Mouse (Mus musculus) inflammation-experienced regulatory T-cells, adult 6 months (primary cell): ENCODE data around the gene Ly6g6d. TPM values are rescaled to one million over a fixed set of nuclear protein-coding genes. Genes with fewer than 3 reads are reported as not detected.
"Not testable (repeated sequence)": the region's sequence is repeated elsewhere in the genome, so short reads cannot be mapped to it uniquely, and the experiment has no call there.

Source experiments
- ATAC-seq: one replicate; pipeline ENCODE4 v1.8.0; 2017
- polyA plus RNA-seq, 3 experiments: library from polyadenylated mRNA; unstranded; fragments of 100-300 nt; shearing (Covaris generic); gene quantifications; one replicate each; pipeline ENCODE4 v1.2.1; 2017

Ly6g6d gene
- polyA plus RNA-seq, 3 experiments from 2014 or later = not detected

GRCm38 (mm10) chr17:35048149-35048931 is 29.5 kb downstream of the Ly6g6d start:
- ATAC-seq = peak; percentile 18

DNA sequence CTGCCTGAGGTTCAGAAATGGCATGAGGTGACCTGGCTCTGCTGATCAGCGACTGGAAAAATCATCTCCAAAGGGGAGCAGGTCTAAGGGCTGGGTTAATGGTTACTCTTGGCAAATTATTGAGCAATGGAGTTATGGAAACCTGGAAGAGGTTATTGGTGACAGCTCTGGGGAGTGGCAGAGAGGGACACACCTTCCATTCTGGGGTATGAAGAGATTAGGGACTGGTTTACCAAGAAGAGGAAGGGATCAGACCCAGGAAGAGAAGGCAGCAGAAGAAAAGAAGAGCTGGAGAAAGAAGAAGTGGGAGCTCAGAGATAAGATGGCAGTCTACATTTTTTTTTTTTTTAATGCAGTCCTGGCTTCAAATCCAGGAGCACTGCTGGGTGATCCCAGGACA is 30.2 kb downstream of the Ly6g6d start:
- ATAC-seq = no peak

- ATAC-seq = peak; percentile 87
These were observed 31.0 kb downstream of the Ly6g6d start, which contains the start of gene Msh5 for GRCm38 (mm10) chr17:35046681-35047455. Gene Msh5 (minus strand): TSS chr17:35046745.

GRCm38 (mm10) chr17:35045807-35046680 is 31.8 kb downstream of the Ly6g6d start:
- no peak for ATAC-seq

- no peak for ATAC-seq
These were observed 32.7 kb downstream of the Ly6g6d start for GRCm38 (mm10) chr17:35044904-35045806.

GRCm38 (mm10) chr17:35043794-35044193 is 34.1 kb downstream of the Ly6g6d start:
- ATAC-seq = no peak

DNA sequence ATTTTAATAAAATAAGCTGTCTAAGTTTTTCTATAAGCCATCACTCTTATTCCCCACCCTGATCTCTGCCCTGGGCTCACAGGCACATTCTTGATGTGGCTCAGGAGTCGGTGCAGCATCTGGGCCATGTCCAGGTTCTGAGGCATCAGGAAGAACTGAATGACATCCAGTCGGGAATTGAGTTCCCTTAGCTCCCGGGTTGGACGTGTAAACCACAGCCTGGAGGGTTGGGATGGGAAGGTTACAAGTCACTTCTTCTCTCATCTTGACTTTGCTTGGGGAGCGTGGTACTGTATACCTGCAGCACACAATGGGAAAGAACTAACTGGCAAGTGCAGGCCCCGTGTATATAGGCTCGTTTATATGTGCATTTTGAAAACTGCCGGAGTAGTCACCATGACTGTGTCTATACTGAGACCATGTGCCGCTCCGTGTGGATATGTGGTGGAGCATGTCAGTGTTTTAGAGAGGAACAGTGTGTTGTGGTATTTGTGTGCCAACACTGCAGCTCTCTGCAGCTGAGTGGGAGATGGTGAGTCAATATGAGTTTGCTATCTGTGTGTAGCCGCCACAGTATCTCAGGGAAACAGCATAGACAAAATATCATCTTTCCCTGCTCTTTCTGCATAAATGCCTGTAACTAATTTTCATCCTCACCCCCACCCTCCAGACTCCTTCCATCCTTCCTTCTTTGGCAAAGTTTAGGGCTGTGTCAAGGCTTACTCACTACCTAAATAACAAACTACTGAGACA is 38.6 kb downstream of the Ly6g6d start:
- no peak for ATAC-seq

GRCm38 (mm10) chr17:35034896-35035295 is 43.0 kb downstream of the Ly6g6d start:
- no peak for ATAC-seq

DNA sequence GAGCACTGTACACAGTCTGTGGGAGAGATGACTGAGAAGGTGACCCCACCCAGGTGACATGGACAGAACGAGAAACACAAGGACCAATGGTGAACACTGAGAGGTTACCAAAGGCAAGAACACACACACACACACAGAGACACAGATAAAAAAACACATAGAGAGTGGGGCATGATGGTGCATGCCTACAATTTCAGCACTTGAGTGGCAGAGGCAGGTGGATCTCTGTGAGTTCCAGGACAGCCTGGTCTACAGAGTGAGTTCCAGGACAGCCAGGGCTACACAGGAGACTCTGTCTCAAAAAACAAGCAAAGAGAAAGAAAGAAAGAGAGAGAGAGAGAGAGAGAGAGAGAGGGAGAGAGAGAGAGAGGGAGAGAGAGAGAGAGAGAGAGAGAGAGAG is 44.2 kb downstream of the Ly6g6d start:
- not testable (repeated sequence) for ATAC-seq

GRCm38 (mm10) chr17:35032323-35032870 is 45.5 kb downstream of the Ly6g6d start:
- no peak for ATAC-seq

DNA sequence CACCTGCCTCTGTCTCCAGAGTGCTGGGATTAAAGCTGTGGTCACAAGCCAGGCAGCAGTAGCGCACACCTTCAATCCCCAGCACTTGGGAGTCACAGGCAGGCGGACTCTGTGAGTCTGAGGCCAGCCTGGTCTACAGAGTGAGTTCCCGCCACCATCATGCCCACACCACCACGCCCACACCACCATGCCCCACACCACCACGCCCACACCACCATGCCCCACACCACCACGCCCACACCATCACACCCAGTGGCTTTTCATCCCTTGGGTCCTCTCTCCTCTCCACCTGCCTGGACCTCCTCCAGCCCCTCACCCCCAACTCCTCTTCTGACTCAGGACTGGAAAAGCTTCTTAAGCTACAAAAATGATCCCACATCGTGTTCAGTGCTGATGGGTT is 46.0 kb downstream of the Ly6g6d start:
- no peak for ATAC-seq

- no peak for ATAC-seq
These were observed 46.6 kb downstream of the Ly6g6d start for GRCm38 (mm10) chr17:35031272-35031671.

DNA sequence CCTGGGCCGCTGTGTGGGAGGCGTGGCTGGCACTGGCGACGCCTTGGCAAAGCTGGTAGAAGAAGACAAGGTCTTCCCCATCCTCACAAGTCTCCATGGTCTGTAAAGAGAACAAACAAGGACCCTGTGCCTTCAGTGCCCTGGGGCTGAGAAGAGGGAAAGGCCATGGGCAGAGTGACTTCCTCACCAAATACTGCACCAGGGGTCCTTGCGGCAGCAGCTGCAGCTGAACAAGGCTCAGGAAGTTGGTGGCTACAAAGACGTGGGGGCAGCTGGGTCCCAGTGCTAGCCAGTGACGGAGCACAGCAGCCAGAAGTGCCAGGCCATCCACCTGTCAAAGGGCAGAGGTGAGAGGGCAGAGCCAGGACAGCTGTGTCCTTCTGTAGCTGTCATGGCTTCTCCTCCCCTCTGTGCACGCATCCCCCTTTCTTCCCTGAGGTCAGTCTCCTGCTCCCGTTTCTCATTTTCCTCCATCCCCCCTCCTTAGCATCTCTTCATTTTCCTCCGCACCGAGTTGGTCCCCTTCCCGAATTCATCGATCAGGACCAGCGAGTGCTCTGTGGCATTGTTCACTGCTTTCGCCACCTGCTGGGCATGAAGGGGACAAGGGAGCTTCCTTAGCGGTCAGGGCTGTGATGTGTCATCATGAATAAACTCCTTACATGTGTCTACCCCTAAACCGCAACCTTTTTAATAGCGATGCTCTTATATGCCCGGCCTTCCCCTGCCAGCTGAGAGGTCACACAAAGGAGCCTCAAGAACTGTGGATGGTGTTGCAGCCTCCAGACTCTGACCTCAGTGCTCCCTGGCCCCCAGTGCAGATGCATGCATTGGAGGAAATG is 48.0 kb downstream of the Ly6g6d start:
- no peak for ATAC-seq

DNA sequence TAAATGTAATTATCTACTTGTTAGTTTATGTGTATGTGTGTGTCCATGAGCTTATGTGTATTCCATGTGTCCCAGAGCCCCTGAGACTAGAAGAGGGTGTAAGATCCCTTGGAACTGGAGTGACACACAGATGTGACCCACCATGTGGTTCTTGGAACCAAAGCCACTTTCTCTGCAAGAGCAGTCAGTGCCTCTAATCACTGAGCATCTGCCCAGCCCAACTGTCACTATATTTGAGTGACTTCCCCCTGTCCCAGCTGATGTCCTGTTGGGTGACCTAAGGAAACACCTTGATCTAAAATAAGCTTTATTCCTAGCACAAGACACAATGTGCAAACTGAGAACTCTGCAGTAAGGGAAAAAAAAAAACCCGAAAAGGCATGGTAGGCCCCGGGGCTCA is 49.5 kb downstream of the Ly6g6d start:
- no peak for ATAC-seq

GRCm38 (mm10) chr17:35027277-35028068 is 50.4 kb downstream of the Ly6g6d start, which contains the start of gene Sapcd1:
Gene Sapcd1 (minus strand): TSS chr17:35028016.
- peak; percentile 50 for ATAC-seq

GRCm38 (mm10) chr17:35026206-35026605 is 51.7 kb downstream of the Ly6g6d start:
- no peak for ATAC-seq

- no peak for ATAC-seq
These were observed 53.0 kb downstream of the Ly6g6d start for GRCm38 (mm10) chr17:35024691-35025488.

GRCm38 (mm10) chr17:35024261-35024660 is 53.6 kb downstream of the Ly6g6d start:
- ATAC-seq = no peak
